Comparison of ENCODE assay signal across 12 mouse cellular contexts in genomic region chr4:47698926-47699325, GRCm38 (mm10).
DNase-seq lines count a peak whose midpoint lies in the region; ATAC-seq and TF ChIP-seq lines count a peak whose summit lies in the region.
"Had no signal": no experiment of that assay in that cellular context is flagged by ENCODE, and none has a peak within 500 bp of the region (broad histone marks: within the 10 kb centered on the region; RNA-seq: fewer than 3 reads in every experiment).

No protein-coding gene starts in this region.

- no peak for TF ChIP-seq CTCF in cerebellum, adult 2 months (IDR thresholded peaks at IDR 0.05; ENCODE audit: borderline replicate concordance, insufficient read depth, low read depth, low read length)
- TF ChIP-seq CTCF in hindbrain, postnatal 0 days (IDR thresholded peaks at IDR 0.05; ENCODE audit: low read depth): no peak

- H3K4me1 ChIP-seq in hindbrain, embryonic 15.5 days (replicated peaks): peaks cover 13% of the 10 kb centered on the region; the same call in 1 of the 2 replicates
- no peaks in the 10 kb centered on the region for H3K4me1 ChIP-seq in hindbrain, embryonic 10.5 days (replicated peaks)
- H3K4me1 ChIP-seq in cerebellum, adult 2 months (ENCODE audit: control insufficient read depth, insufficient read depth, low read length): peaks cover 18% of the 10 kb centered on the region
- H3K4me1 ChIP-seq in hindbrain, postnatal 0 days (ENCODE audit: insufficient read depth, low read length): no peaks in the 10 kb centered on the region
- H3K4me1 ChIP-seq: liver, embryonic 13.5 days had no signal

- H3K27ac ChIP-seq in hindbrain, embryonic 15.5 days (replicated peaks): peak overlapping the region; percentile 64
- H3K27ac ChIP-seq in hindbrain, embryonic 10.5 days: no peak overlapping the region
- H3K27ac ChIP-seq in cerebellum, adult 2 months (ENCODE audit: insufficient read depth, low read length): peak overlapping the region; percentile 59; the same call in 1 of the 2 replicates
- peak overlapping the region; percentile 67 for H3K27ac ChIP-seq in hindbrain, postnatal 0 days
- H3K27ac ChIP-seq: liver, embryonic 13.5 days had no signal

- H3K9ac ChIP-seq in hindbrain, embryonic 15.5 days: no peak overlapping the region
- H3K9ac ChIP-seq in hindbrain, postnatal 0 days (replicated peaks; ENCODE audit: low read length): no peak overlapping the region
- H3K9ac ChIP-seq: liver, embryonic 13.5 days had no signal

- DNase-seq in hindbrain, embryonic 10.5 days (ENCODE audit: low spot score): no peak
- peak; percentile 53 to 54 for DNase-seq in cerebellum, adult 2 months
- DNase-seq in cerebellum, postnatal 36 days: peak; percentile 20 to 24
- peak; percentile 62 for DNase-seq in hindbrain, postnatal 0 days (ENCODE audit: low spot score)
- no peak for DNase-seq in ovary, postnatal 14 days (ENCODE audit: low spot score)
- no peak for DNase-seq in adrenal gland, postnatal 14 days
- no peak for DNase-seq in gastrocnemius, adult 8-10 months (ENCODE audit: low spot score in 2 of 2)
- DNase-seq: heart, adult 18-20 months; kidney, adult 18-20 months; liver, embryonic 13.5 days; lung, postnatal 10 days had no signal

- H3K4me3 ChIP-seq in hindbrain, embryonic 15.5 days: no peak overlapping the region
- no peak overlapping the region for H3K4me3 ChIP-seq in hindbrain, embryonic 10.5 days
- H3K4me3 ChIP-seq in cerebellum, adult 2 months (replicated peaks; ENCODE audit: insufficient read depth, low read depth, low read length): no peak overlapping the region
- no peak overlapping the region for H3K4me3 ChIP-seq in hindbrain, postnatal 0 days (ENCODE audit: low read length)
- H3K4me3 ChIP-seq: liver, embryonic 13.5 days had no signal

- no peaks in the 10 kb centered on the region for H3K9me3 ChIP-seq in hindbrain, embryonic 15.5 days
- H3K9me3 ChIP-seq in hindbrain, embryonic 10.5 days: no peaks in the 10 kb centered on the region
- H3K9me3 ChIP-seq in hindbrain, postnatal 0 days (ENCODE audit: low read length): no peaks in the 10 kb centered on the region
- H3K9me3 ChIP-seq: liver, embryonic 13.5 days had no signal

- no peak overlapping the region for H3K4me2 ChIP-seq in hindbrain, embryonic 15.5 days
- no peak overlapping the region for H3K4me2 ChIP-seq in hindbrain, postnatal 0 days (ENCODE audit: low read depth, low read length)
- H3K4me2 ChIP-seq: liver, embryonic 13.5 days had no signal

- no peaks in the 10 kb centered on the region for H3K36me3 ChIP-seq in hindbrain, embryonic 15.5 days
- H3K36me3 ChIP-seq in hindbrain, embryonic 10.5 days: no peaks in the 10 kb centered on the region
- H3K36me3 ChIP-seq in hindbrain, postnatal 0 days (ENCODE audit: insufficient read depth, low read length): no peaks in the 10 kb centered on the region
- H3K36me3 ChIP-seq: liver, embryonic 13.5 days had no signal

- H3K27me3 ChIP-seq in hindbrain, embryonic 15.5 days: no peaks in the 10 kb centered on the region
- no peaks in the 10 kb centered on the region for H3K27me3 ChIP-seq in hindbrain, embryonic 10.5 days (ENCODE audit: insufficient read depth, poor library complexity, severe bottlenecking)
- H3K27me3 ChIP-seq in cerebellum, adult 2 months (ENCODE audit: control insufficient read depth, insufficient read depth, low read length): no peaks in the 10 kb centered on the region
- no peaks in the 10 kb centered on the region for H3K27me3 ChIP-seq in hindbrain, postnatal 0 days (ENCODE audit: insufficient read depth, low read length)
- H3K27me3 ChIP-seq: liver, embryonic 13.5 days had no signal

- TF ChIP-seq POLR2A in cerebellum, adult 2 months (IDR thresholded peaks at IDR 0.05; ENCODE audit: borderline replicate concordance, insufficient read depth, low read length): no peak

- 34% methylated on average over 4 of the region's 4 CpGs for WGBS in hindbrain, embryonic 15.5 days
- WGBS in hindbrain, embryonic 10.5 days: 62% methylated on average over 4 of the region's 4 CpGs
- WGBS in cerebellum, adult 2 months: 8% methylated on average over 4 of the region's 4 CpGs
- WGBS in hindbrain, postnatal 0 days: 24% methylated on average over 4 of the region's 4 CpGs

- peak; percentile 88 for ATAC-seq in hindbrain, embryonic 15.5 days (ENCODE audit: low FRiP score, low read depth)
- peak; percentile 76 for ATAC-seq in hindbrain, postnatal 0 days

Comparison
In these comparisons a context has a peak if more than half of its experiments do, and no peak if none do; other contexts are left out.
1. DNase-seq: peak in cerebellum, adult 2 months (2 of 2), cerebellum, postnatal 36 days (2 of 2) and hindbrain, postnatal 0 days (single experiment); none in hindbrain, embryonic 10.5 days (single experiment), ovary, postnatal 14 days (single experiment), adrenal gland, postnatal 14 days (single experiment) and gastrocnemius, adult 8-10 months (0 of 2).